Mouse (Mus musculus) liver, embryonic 14.5 days (tissue): ENCODE results near the gene Kif23. TPM values are rescaled to one million over a fixed set of nuclear protein-coding genes. Genes with fewer than 3 reads are reported as not detected.

Source experiments
- ATAC-seq: fragments of 200-750 bp; cut with Nextera tagmentation; 2 replicates; pipeline ENCODE4 v1.8.0; 2017; ENCODE audit warnings: moderate number of reproducible peaks, mild to moderate bottlenecking, moderate library complexity; ENCODE audit not compliant: insufficient read depth
- DNase-seq, 3 experiments: peaks; one replicate each; pipeline ENCODE4 v3.0.0-alpha.2; 2012 to 2013; ENCODE audit warnings: low read depth in 3 of 3, low spot score in 3 of 3
- H3K27ac ChIP-seq: fragments of 300-500 bp; sonication (generic); 2 replicates; pipeline ENCODE4 v1.5.1; 2014; ENCODE audit warnings: moderate library complexity, mild to moderate bottlenecking, control low read depth, inconsistent platforms
- H3K27me3 ChIP-seq: fragments of 300-500 bp; sonication (generic); 2 replicates; pipeline ENCODE4 v1.6.1; 2014; ENCODE audit warnings: mild to moderate bottlenecking, low read length, moderate library complexity; ENCODE audit not compliant: control insufficient read depth, insufficient read depth
- H3K36me3 ChIP-seq: fragments of 300-500 bp; sonication (generic); replicated peaks from 2 replicates; pipeline ENCODE4 v1.6.1; 2014; ENCODE audit warnings: low read depth; ENCODE audit not compliant: control insufficient read depth, insufficient read depth
- H3K4me1 ChIP-seq, 2 experiments: fragments of 200-500 bp in 1 of 2; fragments of 300-500 bp in 1 of 2; sonication (generic) in 1 of 2; replicated peaks; 2 replicates each; pipeline ENCODE4 v1.6.1; 2012 to 2014; ENCODE audit warnings: antibody characterized with exemption in 1 of 2, inconsistent platforms in 1 of 2, low read length in 1 of 2; ENCODE audit not compliant: control insufficient read depth in 2 of 2, insufficient read depth in 2 of 2
- H3K4me2 ChIP-seq: fragments of 300-500 bp; sonication (generic); 2 replicates; pipeline ENCODE4 v1.6.1; 2014; ENCODE audit warnings: low read depth, mild to moderate bottlenecking, control low read depth, moderate library complexity
- H3K4me3 ChIP-seq, 2 experiments: fragments of 200-500 bp in 1 of 2; fragments of 300-500 bp in 1 of 2; sonication (generic) in 1 of 2; 2 replicates each; pipeline ENCODE4 v1.5.1; 2012 to 2014; ENCODE audit warnings: low read depth in 2 of 2, low read length in 2 of 2, mild to moderate bottlenecking in 2 of 2, control low read depth in 1 of 2, inconsistent platforms in 1 of 2, moderate library complexity in 1 of 2; ENCODE audit not compliant: insufficient read depth in 1 of 2
- H3K9ac ChIP-seq: fragments of 300-500 bp; sonication (generic); replicated peaks from 2 replicates; pipeline ENCODE4 v1.6.1; 2014; ENCODE audit warnings: mild to moderate bottlenecking, control low read depth, moderate library complexity
- H3K9me3 ChIP-seq: fragments of 300-500 bp; sonication (generic); 2 replicates; pipeline ENCODE4 v1.6.1; 2016; ENCODE audit warnings: low read length, mixed read lengths; ENCODE audit not compliant: control insufficient read depth
- CTCF ChIP-seq: IDR thresholded peaks from 2 replicates; pipeline ENCODE4 v1.5.1; 2016; ENCODE audit warnings: antibody characterized with exemption, low read depth, control low read depth
- EP300 ChIP-seq: IDR thresholded peaks from 2 replicates; pipeline ENCODE4 v1.6.1; 2016; ENCODE audit warnings: antibody characterized with exemption, low read depth
- WGBS: fragments of 180-500 bp; shearing (Covaris S2); extraction: QIAGEN DNeasy Blood & Tissue Kit; methylation state at CpG from one replicate; pipeline ENCODE4 v1.1.7; 2014; ENCODE audit not compliant: insufficient replicate concordance; 5-methylcytosine and 5-hydroxymethylcytosine counted together
- polyA plus RNA-seq, 2 experiments: library from polyadenylated mRNA; depleted of rRNA in 1 of 2; stranded (reverse) in 1 of 2; unstranded in 1 of 2; fragments of >200 nt; fragmentation: Nextera tagmentation in 1 of 2; extraction: Ambion mirVana in 1 of 2; gene quantifications; 2 replicates each; pipeline versions ENCODE4 v1.2.1 to v1.2.3; 2012 to 2014

Kif23 gene
- polyA plus RNA-seq (2012; rRNA removed) (27.9 and 44.3 TPM in 2 replicates), polyA plus RNA-seq (2014; fragmentation: Nextera tagmentation; extraction: Ambion mirVana) (61.9 and 68.8 TPM in 2 replicates)

- H3K9ac ChIP-seq, result peak within 1 kb of the TSS; percentile 77
- peaks cover 13 to 15% of the 10 kb centered on the region in 2 experiments for H3K4me1 ChIP-seq
- H3K36me3 ChIP-seq, result peaks cover 30% of the 10 kb centered on the region
- no peaks in the 10 kb centered on the region for H3K9me3 ChIP-seq
- TF ChIP-seq EP300 (0 out of 2 replicates have a peak, but pooled peaks have one; percentile 11), CTCF (peak; percentile 85)
- peak; percentile 92 for ATAC-seq
- under 1% methylated on average over 44 of the region's 44 CpGs for WGBS
- H3K27me3 ChIP-seq, result no peaks in the 10 kb centered on the region; the same call in 1 of the 2 replicates
- peak; percentile 89 to 91 (median 90) for DNase-seq
- peak within 1 kb of the TSS; percentile 46 for H3K27ac ChIP-seq
- H3K4me2 ChIP-seq, result peak within 1 kb of the TSS; percentile 54
- H3K4me3 ChIP-seq, result peak within 1 kb of the TSS; percentile 76 to 83
Measured at GRCm38 (mm10) chr9:61946623-61947401, at the start of gene Kif23. TSS of gene Kif23 (minus strand) at chr9:61946774.

GRCm38 (mm10) chr9:61991158-61991557 lies 44.6 kb upstream of the Kif23 start:
- no peak overlapping the region for H3K9ac ChIP-seq
- ATAC-seq (no peak), DNase-seq (no peak)
- no peak overlapping the region for H3K4me3 ChIP-seq
- H3K27me3 ChIP-seq, result no peaks in the 10 kb centered on the region
- H3K4me1 ChIP-seq, result no peaks in the 10 kb centered on the region
- TF ChIP-seq CTCF, result no peak
- TF ChIP-seq EP300, result no peak
- 50% methylated on average over 4 of the region's 4 CpGs for WGBS
- no peak overlapping the region for H3K27ac ChIP-seq
- no peaks in the 10 kb centered on the region for H3K9me3 ChIP-seq
- no peaks in the 10 kb centered on the region for H3K36me3 ChIP-seq
- no peak overlapping the region for H3K4me2 ChIP-seq

DNA sequence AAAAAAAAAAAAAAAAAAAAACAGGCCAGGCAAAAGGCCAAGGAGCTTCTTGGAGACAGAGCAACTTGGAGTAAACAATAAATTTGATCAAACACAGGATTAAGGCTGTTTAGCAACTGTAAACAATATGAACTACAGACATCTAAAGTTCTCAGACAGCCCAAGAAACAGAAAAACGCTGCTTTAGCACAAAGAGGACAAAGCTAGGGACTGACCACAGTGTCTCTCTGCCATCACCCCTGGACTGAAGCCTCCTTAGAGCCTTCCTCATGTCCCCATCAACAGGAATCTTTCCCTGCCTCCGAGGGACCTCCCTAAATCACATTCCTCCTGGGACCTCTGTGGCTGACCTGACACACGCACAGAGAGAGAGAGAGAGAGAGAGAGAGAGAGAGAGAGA lies 44.2 kb upstream of the Kif23 start:
- H3K27me3 ChIP-seq, result no peaks in the 10 kb centered on the region
- DNase-seq (no peak), ATAC-seq (no peak)
- no peak overlapping the region for H3K4me2 ChIP-seq
- H3K27ac ChIP-seq, result no peak overlapping the region
- no peaks in the 10 kb centered on the region for H3K9me3 ChIP-seq
- no peaks in the 10 kb centered on the region for H3K4me1 ChIP-seq
- WGBS, result 39% methylated on average over 3 of the region's 3 CpGs
- TF ChIP-seq CTCF, result no peak
- no peak for TF ChIP-seq EP300
- H3K9ac ChIP-seq, result no peak overlapping the region
- H3K36me3 ChIP-seq, result no peaks in the 10 kb centered on the region
- no peak overlapping the region for H3K4me3 ChIP-seq

DNA sequence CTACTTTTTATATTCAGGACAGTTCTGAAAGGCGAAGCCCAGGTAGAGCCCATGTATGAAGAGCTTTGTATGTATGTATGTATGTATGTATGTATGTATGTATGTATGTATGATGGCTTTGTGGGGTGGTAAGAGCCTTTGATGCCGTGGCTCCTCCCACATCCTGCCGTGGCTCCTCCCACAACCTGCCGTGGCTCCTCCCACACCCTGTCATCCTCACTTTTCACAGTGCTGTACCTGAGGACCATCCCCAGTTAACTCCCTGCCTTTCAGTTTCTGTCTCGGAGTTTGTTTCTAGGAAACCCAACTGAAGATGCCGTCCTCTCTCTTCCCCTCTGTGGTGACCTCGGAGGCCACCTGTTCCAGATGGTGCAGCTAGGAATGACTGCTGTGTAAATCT lies 39.5 kb upstream of the Kif23 start:
- TF ChIP-seq CTCF (no peak), EP300 (no peak)
- ATAC-seq, result no peak
- Histone ChIP-seq H3K27ac (no peak overlapping the region), H3K4me2 (no peak overlapping the region), H3K4me1 (no peaks in the 10 kb centered on the region; a peak in 1 of 4 replicates), H3K4me3 (no peak overlapping the region), H3K27me3 (no peaks in the 10 kb centered on the region), H3K9me3 (no peaks in the 10 kb centered on the region), H3K36me3 (no peaks in the 10 kb centered on the region), H3K9ac (no peak overlapping the region)
- no peak for DNase-seq
- 53% methylated on average over 7 of the region's 7 CpGs for WGBS

GRCm38 (mm10) chr9:61985183-61985863 lies 38.7 kb upstream of the Kif23 start:
- no peaks in the 10 kb centered on the region; a peak in 1 of 4 replicates for H3K4me1 ChIP-seq
- 42% methylated on average over 11 of the region's 11 CpGs for WGBS
- ATAC-seq (no peak), DNase-seq (no peak)
- no peaks in the 10 kb centered on the region for H3K27me3 ChIP-seq
- no peaks in the 10 kb centered on the region for H3K9me3 ChIP-seq
- H3K36me3 ChIP-seq, result no peaks in the 10 kb centered on the region
- no peak overlapping the region for H3K4me2 ChIP-seq
- TF ChIP-seq EP300 (no peak), CTCF (peak; percentile 71)
- H3K27ac ChIP-seq, result no peak overlapping the region
- H3K9ac ChIP-seq, result no peak overlapping the region
- H3K4me3 ChIP-seq, result no peak overlapping the region
